Mouse (Mus musculus) heart, embryonic 12.5 days (tissue): ENCODE measurements around the gene Zmym1. TPM values are rescaled to one million over a fixed set of nuclear protein-coding genes. Genes with fewer than 3 reads are reported as not detected.
A peak's percentile ranks its signal among the peaks of the same experiment; 100 is the strongest.
"Not testable (repeated sequence)": the region's sequence is repeated elsewhere in the genome, so short reads cannot be mapped to it uniquely, and the experiment has no call there.

Source experiments
- ATAC-seq: fragments of 200-750 bp; cut with Nextera tagmentation; 2 replicates; pipeline ENCODE4 v1.8.0; 2017; ENCODE audit warnings: moderate TSS enrichment, moderate library complexity; ENCODE audit not compliant: insufficient number of reproducible peaks, low FRiP score
- H3K27ac ChIP-seq: fragments of 300-500 bp; sonication (generic); 2 replicates; pipeline ENCODE4 v1.5.1; 2016; ENCODE audit warnings: mild to moderate bottlenecking, moderate library complexity; ENCODE audit not compliant: poor library complexity, severe bottlenecking
- H3K27me3 ChIP-seq: fragments of 300-500 bp; sonication (generic); replicated peaks from 2 replicates; pipeline ENCODE4 v1.6.1; 2016; ENCODE audit warnings: mild to moderate bottlenecking, moderate library complexity
- H3K36me3 ChIP-seq: fragments of 300-500 bp; sonication (generic); 2 replicates; pipeline ENCODE4 v1.6.1; 2016; ENCODE audit warnings: mild to moderate bottlenecking, moderate library complexity
- H3K4me1 ChIP-seq: fragments of 300-500 bp; sonication (generic); replicated peaks from 2 replicates; pipeline ENCODE4 v1.6.1; 2016; ENCODE audit warnings: mild to moderate bottlenecking
- H3K4me2 ChIP-seq: fragments of 300-500 bp; sonication (generic); 2 replicates; pipeline ENCODE4 v1.6.1; 2016; ENCODE audit warnings: mild to moderate bottlenecking, moderate library complexity
- H3K4me3 ChIP-seq: fragments of 300-500 bp; sonication (generic); 2 replicates; pipeline ENCODE4 v1.5.1; 2016; ENCODE audit warnings: mild to moderate bottlenecking
- H3K9ac ChIP-seq: fragments of 300-500 bp; sonication (generic); 2 replicates; pipeline ENCODE4 v1.6.1; 2016; ENCODE audit warnings: mild to moderate bottlenecking, moderate library complexity
- H3K9me3 ChIP-seq: fragments of 300-500 bp; sonication (generic); replicated peaks from 2 replicates; pipeline ENCODE4 v1.6.1; 2016; ENCODE audit warnings: mild to moderate bottlenecking, moderate library complexity
- WGBS: fragments of 180-500 bp; shearing (Covaris S2); methylation state at CpG from one replicate; pipeline ENCODE4 v1.1.7; 2016; 5-methylcytosine and 5-hydroxymethylcytosine counted together
- polyA plus RNA-seq: library from polyadenylated mRNA; unstranded; fragments of >200 nt; fragmentation: Nextera tagmentation; extraction: Ambion mirVana; gene quantifications from 2 replicates; pipeline ENCODE4 v1.2.1, GENCODE M21; 2016

Gene Zmym1
- polyA plus RNA-seq, 1 experiment from 2014 or later = 18.7 TPM

GRCm38 (mm10) chr4:127026826-127027225, 34.1 kb downstream of the Zmym1 start:
- no peak overlapping the region for H3K9ac ChIP-seq
- H3K4me1 ChIP-seq = peaks cover 24% of the 10 kb centered on the region
- H3K36me3 ChIP-seq = peaks cover 71% of the 10 kb centered on the region
- H3K27ac ChIP-seq = no peak overlapping the region
- H3K9me3 ChIP-seq = no peaks in the 10 kb centered on the region
- no peak for ATAC-seq
- no peak overlapping the region for H3K4me2 ChIP-seq
- H3K27me3 ChIP-seq = no peaks in the 10 kb centered on the region
- H3K4me3 ChIP-seq = no peak overlapping the region
- 85% methylated on average over 4 of the region's 4 CpGs for WGBS

GRCm38 (mm10) chr4:127024240-127024639, 36.7 kb downstream of the Zmym1 start:
- peaks cover 54% of the 10 kb centered on the region for H3K36me3 ChIP-seq
- H3K9ac ChIP-seq = peak overlapping the region; percentile 100
- peak overlapping the region; percentile 99 for H3K4me2 ChIP-seq
- H3K4me1 ChIP-seq = peaks cover 26% of the 10 kb centered on the region
- H3K4me3 ChIP-seq = peak overlapping the region; percentile 90
- H3K27me3 ChIP-seq = no peaks in the 10 kb centered on the region
- H3K9me3 ChIP-seq = no peaks in the 10 kb centered on the region
- 40% methylated on average over 1 of the region's 1 CpGs for WGBS
- no peak overlapping the region for H3K27ac ChIP-seq
- no peak for ATAC-seq

GRCm38 (mm10) chr4:127023201-127023600, 37.8 kb downstream of the Zmym1 start:
- peak overlapping the region; percentile 99 for H3K4me2 ChIP-seq
- peak overlapping the region; percentile 100 for H3K9ac ChIP-seq
- peaks cover 26% of the 10 kb centered on the region for H3K4me1 ChIP-seq
- no peak overlapping the region for H3K27ac ChIP-seq
- H3K27me3 ChIP-seq = no peaks in the 10 kb centered on the region
- H3K4me3 ChIP-seq = peak overlapping the region; percentile 90
- H3K36me3 ChIP-seq = peaks cover 49% of the 10 kb centered on the region
- ATAC-seq = no peak
- WGBS = 2% methylated on average over 9 of the region's 9 CpGs
- no peaks in the 10 kb centered on the region for H3K9me3 ChIP-seq

- Histone ChIP-seq H3K4me2 (peak overlapping the region; percentile 99), H3K27ac (peak overlapping the region; percentile 98), H3K4me1 (peaks cover 26% of the 10 kb centered on the region), H3K4me3 (peak overlapping the region; percentile 90), H3K36me3 (peaks cover 38% of the 10 kb centered on the region), H3K9ac (peak overlapping the region; percentile 100), H3K27me3 (no peaks in the 10 kb centered on the region), H3K9me3 (no peaks in the 10 kb centered on the region)
- 0% methylated on average over 53 of the region's 53 CpGs for WGBS
- ATAC-seq = peak; percentile 87
Measured at GRCm38 (mm10) chr4:127021989-127022626, 38.8 kb downstream of the Zmym1 start.

- Histone ChIP-seq H3K9me3 (no peaks in the 10 kb centered on the region), H3K9ac (peak within 1 kb of the TSS; percentile 100), H3K36me3 (peaks cover 31% of the 10 kb centered on the region), H3K4me3 (peak within 1 kb of the TSS; percentile 90), H3K4me1 (peaks cover 21% of the 10 kb centered on the region), H3K27me3 (no peaks in the 10 kb centered on the region), H3K4me2 (peak within 1 kb of the TSS; percentile 62), H3K27ac (peak within 1 kb of the TSS; percentile 98)
- ATAC-seq = peak; percentile 97
- under 1% methylated on average over 74 of the region's 87 CpGs for WGBS
Measured at GRCm38 (mm10) chr4:127021151-127021945, 39.6 kb downstream of the Zmym1 start, which contains the start of gene Sfpq. Gene Sfpq (plus strand): TSS chr4:127021324.

- Histone ChIP-seq H3K9ac (0 out of 2 replicates have a peak overlapping the region, but pooled peaks have one; percentile 15), H3K9me3 (no peaks in the 10 kb centered on the region), H3K4me2 (peak overlapping the region; percentile 62), H3K27ac (0 out of 2 replicates have a peak overlapping the region, but pooled peaks have one; percentile 15), H3K4me1 (peaks cover 17% of the 10 kb centered on the region), H3K4me3 (peak overlapping the region; percentile 43), H3K36me3 (peaks cover 24% of the 10 kb centered on the region), H3K27me3 (no peaks in the 10 kb centered on the region)
- WGBS = 14% methylated on average over 13 of the region's 13 CpGs
- ATAC-seq = no peak
Measured at GRCm38 (mm10) chr4:127020411-127021150, 40.4 kb downstream of the Zmym1 start.

GRCm38 (mm10) chr4:127016366-127016765, 44.6 kb downstream of the Zmym1 start:
- peaks cover 3% of the 10 kb centered on the region; the same call in 1 of the 2 replicates for H3K4me1 ChIP-seq
- no peaks in the 10 kb centered on the region for H3K9me3 ChIP-seq
- H3K36me3 ChIP-seq = no peaks in the 10 kb centered on the region
- ATAC-seq = no peak
- H3K4me2 ChIP-seq = no peak overlapping the region
- no peak overlapping the region for H3K27ac ChIP-seq
- H3K4me3 ChIP-seq = no peak overlapping the region
- 83% methylated on average over 4 of the region's 4 CpGs for WGBS
- no peak overlapping the region for H3K9ac ChIP-seq
- H3K27me3 ChIP-seq = no peaks in the 10 kb centered on the region

GRCm38 (mm10) chr4:127015294-127015993, 45.5 kb downstream of the Zmym1 start:
- H3K9me3 ChIP-seq, H3K27ac ChIP-seq, H3K4me1 ChIP-seq, H3K36me3 ChIP-seq, H3K9ac ChIP-seq, H3K27me3 ChIP-seq: not testable (repeated sequence)
- Histone ChIP-seq H3K4me3 (peak overlapping the region; percentile 27; the same call in 1 of the 2 replicates), H3K4me2 (peak overlapping the region; percentile 36)
- WGBS = 18% methylated on average over 14 of the region's 26 CpGs
- ATAC-seq = peak; percentile 89

GRCm38 (mm10) chr4:127005113-127005936, 55.6 kb downstream of the Zmym1 start:
- no peaks in the 10 kb centered on the region for H3K36me3 ChIP-seq
- no peak for ATAC-seq
- no peaks in the 10 kb centered on the region; the same call in 1 of the 2 replicates for H3K27me3 ChIP-seq
- no peak overlapping the region for H3K27ac ChIP-seq
- peak overlapping the region; percentile 46 for H3K4me3 ChIP-seq
- H3K9me3 ChIP-seq = no peaks in the 10 kb centered on the region
- no peaks in the 10 kb centered on the region; the same call in 1 of the 2 replicates for H3K4me1 ChIP-seq
- WGBS = 18% methylated on average over 25 of the region's 25 CpGs
- peak overlapping the region; percentile 55 for H3K9ac ChIP-seq
- H3K4me2 ChIP-seq = peak overlapping the region; percentile 70

GRCm38 (mm10) chr4:127004384-127004783, 56.6 kb downstream of the Zmym1 start:
- ATAC-seq = no peak

More at GRCm38 (mm10) chr4:127004384-127004783, 56.6 kb downstream of the Zmym1 start:
- H3K27ac ChIP-seq = no peak overlapping the region
- no peak overlapping the region for H3K9ac ChIP-seq
- H3K27me3 ChIP-seq = no peaks in the 10 kb centered on the region; the same call in 1 of the 2 replicates
- no peaks in the 10 kb centered on the region; the same call in 1 of the 2 replicates for H3K4me1 ChIP-seq
- H3K9me3 ChIP-seq = no peaks in the 10 kb centered on the region
- H3K4me2 ChIP-seq = no peak overlapping the region
- H3K4me3 ChIP-seq = no peak overlapping the region
- 84% methylated on average over 3 of the region's 3 CpGs for WGBS
- H3K36me3 ChIP-seq = no peaks in the 10 kb centered on the region
